Mouse (Mus musculus) ovary, adult 18-20 months (tissue): ENCODE results near the gene Pcsk6.
"Not testable (repeated sequence)": the region's sequence is repeated elsewhere in the genome, so short reads cannot be mapped to it uniquely, and the experiment has no call there.

Experiments
- DNase-seq: peaks from one replicate; pipeline ENCODE4 v3.0.0; 2022; ENCODE audit warnings: low spot score, mixed read lengths

The Pcsk6 gene

GRCm38 (mm10) chr7:66053946-66054483, 192.5 kb downstream of the Pcsk6 start:
- no peak for DNase-seq

DNA sequence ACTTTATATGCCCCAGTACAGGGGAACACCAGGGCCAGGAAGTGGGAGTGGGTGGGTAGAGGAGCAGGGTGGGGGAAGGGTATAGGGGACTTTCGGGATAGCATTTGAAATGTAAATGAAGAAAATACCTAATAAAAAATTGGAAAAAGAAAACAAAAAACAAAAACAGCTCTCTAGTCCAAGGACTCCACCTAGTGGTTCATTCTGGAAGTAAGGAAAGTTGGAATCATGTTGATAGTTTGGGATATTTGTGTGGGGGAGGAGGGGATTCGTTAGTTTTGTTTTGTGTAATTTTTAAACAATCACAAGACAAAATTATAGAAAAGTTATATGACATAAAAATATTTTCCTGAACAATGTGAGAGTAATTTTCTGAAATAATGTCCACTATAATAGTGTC, 193.8 kb downstream of the Pcsk6 start:
- not testable (repeated sequence) for DNase-seq

- DNase-seq, result no peak
These were observed 197.2 kb downstream of the Pcsk6 start, which contains the start of gene Snrpa1 for GRCm38 (mm10) chr7:66058703-66059102. Gene Snrpa1, plus strand, starts transcription at chr7:66059003.

DNA sequence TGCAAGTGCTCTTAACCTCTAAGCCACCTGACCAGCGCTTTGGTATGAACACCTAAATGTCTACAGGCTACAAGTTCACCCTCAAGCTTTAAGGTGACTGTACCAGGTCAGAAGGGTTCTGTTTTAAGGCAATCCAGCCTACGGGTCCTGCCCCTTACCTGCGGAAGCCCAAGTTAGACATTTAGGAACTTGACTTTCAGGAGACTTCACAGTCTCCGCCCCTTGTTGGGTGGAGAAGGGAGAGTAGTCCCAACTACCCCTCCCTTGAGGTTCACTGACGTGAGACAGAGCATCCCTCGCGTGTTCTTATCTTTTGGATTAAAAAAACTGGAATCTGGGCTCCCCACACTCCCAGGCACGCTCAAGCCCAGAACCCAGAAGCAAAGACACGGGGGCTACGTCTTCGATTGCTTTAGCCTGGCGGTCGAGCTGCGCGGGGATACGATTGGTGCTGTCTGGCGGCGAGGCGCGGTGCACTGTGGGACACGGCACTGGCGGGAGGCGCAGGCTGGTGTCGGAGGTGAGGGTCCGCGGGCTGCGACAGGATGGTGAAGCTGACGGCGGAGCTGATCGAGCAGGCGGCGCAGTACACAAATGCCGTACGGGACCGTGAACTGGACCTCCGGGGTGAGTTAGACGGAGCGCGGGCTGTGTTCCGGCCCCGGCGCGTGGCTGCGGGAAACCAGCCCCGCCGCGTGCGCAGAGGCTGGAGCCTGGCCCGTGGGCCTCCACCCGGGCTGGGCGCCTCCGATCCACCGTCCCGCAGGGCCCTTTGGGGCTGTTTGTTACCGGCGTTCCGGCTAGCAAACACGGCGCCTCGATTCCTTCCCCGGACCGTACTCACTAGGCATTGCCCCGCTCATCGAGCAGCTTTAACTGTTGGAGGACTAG, 198.8 kb downstream of the Pcsk6 start:
- peak; percentile 76 for DNase-seq

GRCm38 (mm10) chr7:66061057-66061456, 199.5 kb downstream of the Pcsk6 start:
- no peak for DNase-seq

- no peak for DNase-seq
These were observed 214.9 kb downstream of the Pcsk6 start for GRCm38 (mm10) chr7:66076411-66076810.

DNA sequence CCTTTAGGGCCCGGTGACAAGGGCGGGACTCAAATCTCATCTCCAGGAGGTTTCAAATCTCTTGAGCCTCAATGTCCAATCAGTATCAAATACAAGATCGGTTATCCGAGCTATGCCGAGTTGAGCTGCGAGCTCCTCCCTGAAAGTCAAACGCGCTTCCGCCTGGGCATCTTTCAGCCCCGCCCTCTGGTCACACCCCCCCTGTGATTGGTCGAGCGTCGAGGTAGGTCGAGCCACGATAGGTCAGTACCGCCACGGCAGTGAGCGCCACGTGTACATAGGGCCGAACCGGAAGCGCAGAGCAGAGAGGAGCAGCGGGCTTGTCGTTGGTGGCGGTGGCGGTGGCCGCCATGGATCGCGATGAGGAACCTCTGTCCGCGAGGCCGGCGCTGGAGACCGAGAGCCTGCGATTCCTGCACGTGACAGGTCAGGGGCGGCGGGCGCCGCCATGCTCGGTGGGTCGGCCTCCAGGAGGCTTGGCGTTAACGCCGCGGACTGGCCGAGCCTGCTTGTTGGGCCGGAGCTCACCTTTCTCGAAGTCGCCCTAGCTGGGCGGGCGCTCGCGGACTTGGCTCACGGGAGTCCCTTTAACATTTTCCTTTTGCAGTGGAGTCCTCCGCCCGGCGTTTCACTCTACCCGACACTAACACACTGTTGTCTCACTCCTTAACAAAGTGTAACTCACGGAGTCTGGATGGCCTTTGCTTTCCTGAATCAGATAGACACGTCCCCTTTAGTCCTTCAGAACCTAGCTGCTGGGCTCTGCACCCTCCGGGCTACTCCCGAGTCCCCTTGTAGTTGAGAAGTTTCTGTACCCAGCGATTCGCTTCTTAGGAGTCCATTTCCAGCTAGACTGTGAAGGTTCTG, 218.1 kb downstream of the Pcsk6 start, which contains the start of gene Selenos:
Gene Selenos (plus strand): TSS at position 286 of the 867 bp plus-strand sequence.
- peak; percentile 95 for DNase-seq

DNA sequence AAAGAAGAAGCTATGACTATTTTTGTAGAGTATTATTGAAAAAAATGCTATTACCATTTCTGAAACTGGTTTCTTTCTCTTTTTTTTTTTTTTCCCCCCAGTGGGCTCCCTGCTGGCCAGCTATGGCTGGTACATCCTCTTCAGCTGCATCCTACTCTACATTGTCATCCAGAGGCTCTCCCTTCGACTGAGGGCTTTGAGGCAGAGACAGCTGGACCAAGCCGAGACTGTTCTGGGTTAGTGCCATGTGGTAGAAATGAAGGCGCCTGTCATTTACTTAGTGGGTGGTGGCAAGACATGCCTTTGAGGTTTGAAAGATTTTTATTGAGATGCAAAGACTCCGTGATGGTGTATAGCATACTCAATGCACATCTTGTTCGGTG, 218.7 kb downstream of the Pcsk6 start:
- DNase-seq, result no peak

DNA sequence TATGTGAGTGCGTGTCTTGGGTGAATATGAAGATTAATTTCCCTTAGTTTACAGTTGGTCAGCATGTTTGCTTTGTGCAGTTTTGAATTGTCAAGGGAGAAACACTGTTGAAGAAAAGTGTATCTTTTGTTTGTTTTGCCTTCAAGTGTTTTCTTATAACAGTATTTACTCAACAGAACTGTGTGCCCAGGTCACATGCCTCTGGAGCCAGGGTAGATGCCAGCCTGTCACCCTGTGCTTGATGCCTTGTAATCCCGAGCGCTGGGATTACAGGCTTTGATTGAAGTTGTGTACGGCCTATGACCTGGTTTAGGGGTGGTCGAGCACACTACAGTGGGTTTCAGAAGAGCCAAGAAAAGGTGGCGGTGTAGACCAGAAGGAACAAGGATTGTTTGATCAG, 222.2 kb downstream of the Pcsk6 start:
- DNase-seq, result no peak

- no peak for DNase-seq
These were observed 223.0 kb downstream of the Pcsk6 start for GRCm38 (mm10) chr7:66084546-66084945.

- no peak for DNase-seq
These were observed 226.1 kb downstream of the Pcsk6 start for GRCm38 (mm10) chr7:66087652-66088051.

DNA sequence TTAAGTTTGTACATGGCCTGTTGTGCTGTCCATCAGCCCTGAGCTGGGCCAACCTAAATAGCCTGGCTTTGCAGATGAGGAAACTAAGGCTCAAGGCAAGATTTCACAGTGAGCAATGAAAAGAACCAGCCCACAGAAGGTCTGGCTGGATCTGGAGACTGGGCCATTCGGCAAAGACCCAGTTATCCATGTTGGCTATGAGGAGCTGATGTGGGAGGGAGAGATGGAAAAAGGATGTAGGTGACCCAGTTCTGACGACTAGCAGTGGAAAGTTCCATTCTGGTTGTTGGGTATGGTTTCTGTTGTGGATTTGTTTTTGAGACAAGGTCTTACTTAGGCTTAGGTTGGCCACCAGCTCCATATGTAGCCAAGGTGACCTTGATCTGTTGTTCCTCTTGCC, 226.5 kb downstream of the Pcsk6 start:
- no peak for DNase-seq

DNA sequence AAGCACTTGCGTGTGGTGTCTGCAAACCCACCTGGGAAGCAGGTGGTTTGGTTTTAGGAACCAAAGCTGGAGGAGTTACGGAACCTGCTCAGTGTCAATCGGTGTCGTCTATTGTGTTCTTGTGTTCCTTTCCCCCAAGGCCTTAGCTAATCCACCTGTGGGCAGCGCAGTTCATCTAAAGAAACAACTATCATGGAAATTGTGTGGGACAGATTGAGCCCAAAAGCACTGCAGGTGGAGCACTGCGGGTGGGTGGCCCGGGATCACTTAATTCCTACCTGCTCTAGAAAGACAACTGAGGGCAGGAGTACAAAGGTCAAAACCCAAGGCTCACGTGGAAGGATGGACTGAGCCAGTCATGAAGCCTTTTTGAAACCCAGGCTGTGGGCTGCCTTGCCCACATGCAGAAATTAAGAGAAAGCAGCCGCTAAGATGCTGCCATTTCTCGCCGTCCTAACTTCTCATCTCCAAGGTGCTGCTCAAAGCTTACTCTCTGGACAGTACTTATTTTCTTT, 229.2 kb downstream of the Pcsk6 start:
- DNase-seq, result no peak

DNA sequence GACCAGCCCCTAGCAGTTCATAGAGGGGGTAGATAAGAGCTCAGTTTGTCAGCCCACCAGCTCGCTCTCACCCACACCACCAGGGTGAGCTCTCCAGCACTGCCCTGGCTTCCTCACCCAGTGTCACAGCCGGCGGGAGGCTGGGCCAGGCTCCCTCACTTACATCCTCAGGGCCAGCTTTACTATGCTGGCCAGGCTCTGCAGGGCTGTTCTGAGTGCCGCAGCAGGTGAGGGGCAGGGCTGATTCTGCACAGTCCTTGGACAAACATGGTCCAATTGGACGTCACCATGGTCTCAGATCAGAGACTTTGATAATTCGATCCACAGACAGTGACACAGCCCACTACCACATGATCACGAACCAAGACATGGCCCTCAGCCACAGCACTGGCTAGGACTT, 230.0 kb downstream of the Pcsk6 start:
- no peak for DNase-seq

GRCm38 (mm10) chr7:66092656-66093055, 231.1 kb downstream of the Pcsk6 start:
- DNase-seq, result no peak

GRCm38 (mm10) chr7:66094141-66094540, 232.6 kb downstream of the Pcsk6 start:
- DNase-seq, result no peak

GRCm38 (mm10) chr7:66098803-66099202, 237.3 kb downstream of the Pcsk6 start:
- DNase-seq, result no peak
